Mouse (Mus musculus) neural tube, embryonic 15.5 days (tissue): ENCODE measurements around the gene Lama2. TPM values are rescaled to one million over a fixed set of nuclear protein-coding genes. Genes with fewer than 3 reads are reported as not detected.

Experiments
- ATAC-seq: fragments of 200-750 bp; cut with Nextera tagmentation; 2 replicates; pipeline ENCODE4 v1.8.0; 2017; ENCODE audit warnings: mild to moderate bottlenecking, moderate TSS enrichment, moderate library complexity; ENCODE audit not compliant: low FRiP score
- H3K27ac ChIP-seq: fragments of 300-500 bp; sonication (generic); replicated peaks from 2 replicates; pipeline ENCODE4 v1.5.1; 2015; ENCODE audit warnings: mild to moderate bottlenecking, inconsistent platforms
- H3K27me3 ChIP-seq: fragments of 300-500 bp; sonication (generic); replicated peaks from 2 replicates; pipeline ENCODE4 v1.6.1; 2015; ENCODE audit warnings: inconsistent platforms
- H3K36me3 ChIP-seq: fragments of 300-500 bp; sonication (generic); 2 replicates; pipeline ENCODE4 v1.6.1; 2015; ENCODE audit warnings: inconsistent platforms
- H3K4me1 ChIP-seq: fragments of 300-500 bp; sonication (generic); 2 replicates; pipeline ENCODE4 v1.6.1; 2015; ENCODE audit warnings: inconsistent platforms
- H3K4me2 ChIP-seq: fragments of 300-500 bp; sonication (generic); 2 replicates; pipeline ENCODE4 v1.6.1; 2015; ENCODE audit warnings: inconsistent platforms, mild to moderate bottlenecking, moderate library complexity
- H3K4me3 ChIP-seq: fragments of 300-500 bp; sonication (generic); replicated peaks from 2 replicates; pipeline ENCODE4 v1.5.1; 2015; ENCODE audit warnings: mild to moderate bottlenecking, inconsistent platforms
- H3K9ac ChIP-seq: fragments of 300-500 bp; sonication (generic); replicated peaks from 2 replicates; pipeline ENCODE4 v1.6.1; 2015; ENCODE audit warnings: mild to moderate bottlenecking, inconsistent platforms
- H3K9me3 ChIP-seq: fragments of 300-500 bp; sonication (generic); replicated peaks from 2 replicates; pipeline ENCODE4 v1.6.1; 2016; ENCODE audit warnings: inconsistent platforms
- WGBS: fragments of 180-500 bp; shearing (Covaris S2); methylation state at CpG from one replicate; pipeline ENCODE4 v1.1.7; 2015; ENCODE audit warnings: mixed read lengths; 5-methylcytosine and 5-hydroxymethylcytosine counted together
- polyA plus RNA-seq: library from polyadenylated mRNA; unstranded; fragments of >200 nt; fragmentation: Nextera tagmentation; extraction: Ambion mirVana; gene quantifications from 2 replicates; pipeline ENCODE4 v1.2.1, GENCODE M21; 2015

Gene Lama2
- polyA plus RNA-seq, 1 experiment from 2014 or later, result 4.5 TPM

- Histone ChIP-seq H3K9ac (no peak overlapping the region), H3K27me3 (no peaks in the 10 kb centered on the region), H3K9me3 (no peaks in the 10 kb centered on the region), H3K27ac (no peak overlapping the region), H3K4me1 (no peaks in the 10 kb centered on the region), H3K4me2 (no peak overlapping the region), H3K36me3 (no peaks in the 10 kb centered on the region), H3K4me3 (no peak overlapping the region)
- no peak for ATAC-seq
- 79% methylated on average over 2 of the region's 2 CpGs for WGBS
These were observed 86.3 kb downstream of the Lama2 start for GRCm38 (mm10) chr10:27533217-27533616.

DNA sequence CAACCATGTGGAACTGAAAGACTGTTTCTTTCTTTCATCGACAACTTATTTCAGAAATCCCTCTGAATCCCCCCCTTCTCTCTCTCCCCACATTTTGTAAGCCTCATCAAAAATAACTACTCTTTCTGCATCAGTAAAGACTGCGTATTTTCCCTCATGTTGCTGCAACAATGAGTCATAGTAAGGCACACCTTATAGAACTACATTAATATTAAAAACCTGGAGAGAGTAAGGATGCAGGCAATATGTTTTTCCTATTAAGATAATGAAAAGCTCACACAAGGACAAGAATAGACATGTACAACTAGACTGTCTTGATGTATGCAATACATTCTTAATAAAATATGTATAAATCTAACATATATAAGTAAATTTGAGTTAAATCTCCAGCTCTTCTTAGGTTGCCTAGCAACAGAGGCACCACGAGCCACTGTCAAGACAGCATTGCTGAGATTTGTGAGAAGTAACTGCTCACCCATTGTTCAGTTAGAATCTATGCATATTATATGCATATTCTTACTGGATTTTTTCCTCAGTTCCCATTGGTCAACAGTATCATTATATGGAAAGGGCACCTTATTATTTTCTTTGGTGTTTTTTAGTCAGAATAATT, 110.6 kb downstream of the Lama2 start:
- H3K4me3 ChIP-seq, result no peak overlapping the region
- no peak overlapping the region for H3K9ac ChIP-seq
- ATAC-seq, result peak; percentile 75; the same call in 1 of the 2 replicates
- H3K9me3 ChIP-seq, result no peaks in the 10 kb centered on the region
- H3K4me1 ChIP-seq, result no peaks in the 10 kb centered on the region
- H3K27me3 ChIP-seq, result no peaks in the 10 kb centered on the region
- no peaks in the 10 kb centered on the region for H3K36me3 ChIP-seq
- no peak overlapping the region for H3K27ac ChIP-seq
- no peak overlapping the region for H3K4me2 ChIP-seq
- 58% methylated on average over 3 of the region's 3 CpGs for WGBS

DNA sequence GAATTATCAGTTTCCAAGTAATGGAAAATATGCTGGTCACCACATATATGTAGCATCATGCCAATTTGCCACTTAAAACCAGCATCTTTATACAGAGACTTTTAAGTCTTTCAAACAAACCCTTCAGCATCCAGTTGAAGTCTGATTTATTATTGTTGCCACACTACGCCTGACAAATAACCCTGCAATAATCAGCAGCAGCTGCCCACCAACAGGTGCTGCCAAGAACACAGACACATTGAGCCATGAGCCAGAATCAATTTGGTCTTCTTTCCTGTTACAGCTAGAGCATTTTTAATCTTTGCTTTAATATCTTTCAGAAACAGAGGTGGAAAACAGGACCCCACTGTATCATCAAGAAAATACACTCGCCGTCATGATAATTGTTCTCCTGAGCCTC, 118.7 kb downstream of the Lama2 start:
- no peak overlapping the region for H3K27ac ChIP-seq
- H3K9me3 ChIP-seq, result no peaks in the 10 kb centered on the region
- no peak overlapping the region for H3K4me3 ChIP-seq
- no peaks in the 10 kb centered on the region for H3K27me3 ChIP-seq
- H3K4me2 ChIP-seq, result no peak overlapping the region
- no peaks in the 10 kb centered on the region for H3K36me3 ChIP-seq
- H3K4me1 ChIP-seq, result no peaks in the 10 kb centered on the region
- ATAC-seq, result no peak
- WGBS, result 38% methylated on average over 3 of the region's 3 CpGs
- H3K9ac ChIP-seq, result no peak overlapping the region

DNA sequence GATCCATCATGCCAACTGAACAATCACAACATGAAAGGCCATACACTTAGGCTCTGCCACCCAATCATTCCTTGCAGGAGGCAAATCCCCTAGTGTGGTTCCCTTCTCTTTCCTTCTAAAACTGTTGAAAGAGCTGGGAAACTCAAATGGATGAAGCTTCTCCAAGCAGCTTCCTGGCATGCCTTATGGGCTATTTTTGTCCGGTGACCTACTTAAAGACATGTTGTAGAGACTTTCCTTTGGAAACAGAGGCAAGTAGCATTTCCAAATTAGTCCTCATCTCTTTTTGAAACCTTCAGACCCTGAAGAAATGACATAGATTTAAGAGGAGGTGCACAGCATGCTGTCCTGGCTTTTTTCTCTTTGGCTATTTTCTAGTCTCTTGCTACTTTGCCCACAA, 131.1 kb downstream of the Lama2 start:
- Histone ChIP-seq H3K4me2 (no peak overlapping the region), H3K4me3 (no peak overlapping the region), H3K9me3 (no peaks in the 10 kb centered on the region), H3K9ac (no peak overlapping the region), H3K27me3 (no peaks in the 10 kb centered on the region), H3K36me3 (no peaks in the 10 kb centered on the region), H3K4me1 (no peaks in the 10 kb centered on the region), H3K27ac (no peak overlapping the region)
- 90% methylated on average over 1 of the region's 1 CpGs for WGBS
- ATAC-seq, result no peak

DNA sequence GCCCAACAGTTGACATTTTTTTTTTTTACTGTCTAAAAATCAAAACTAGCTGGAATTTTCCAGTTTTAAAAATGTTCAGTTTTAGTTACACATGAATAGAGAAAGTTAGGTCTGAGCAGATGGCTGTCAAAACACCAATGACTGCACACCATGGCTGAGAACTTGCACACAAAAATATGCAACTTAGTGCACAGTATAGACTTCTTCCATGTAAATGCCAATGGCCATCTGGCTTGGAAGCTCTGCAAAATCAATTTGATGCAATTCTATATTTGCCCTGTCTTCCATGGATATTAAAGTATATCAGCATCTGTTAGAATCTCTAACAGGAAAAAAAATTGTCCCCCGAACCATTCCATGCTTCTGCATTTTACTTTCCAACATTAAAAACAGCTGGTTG, 135.5 kb downstream of the Lama2 start:
- 91% methylated on average over 1 of the region's 1 CpGs for whole genome bisulfite sequencing
- no peak overlapping the region for H3K9ac ChIP-seq
- no peaks in the 10 kb centered on the region for H3K9me3 ChIP-seq
- H3K27me3 ChIP-seq, result no peaks in the 10 kb centered on the region
- ATAC-seq, result no peak
- no peaks in the 10 kb centered on the region for H3K4me1 ChIP-seq
- H3K4me3 ChIP-seq, result no peak overlapping the region
- no peaks in the 10 kb centered on the region for H3K36me3 ChIP-seq
- H3K27ac ChIP-seq, result no peak overlapping the region
- no peak overlapping the region for H3K4me2 ChIP-seq

DNA sequence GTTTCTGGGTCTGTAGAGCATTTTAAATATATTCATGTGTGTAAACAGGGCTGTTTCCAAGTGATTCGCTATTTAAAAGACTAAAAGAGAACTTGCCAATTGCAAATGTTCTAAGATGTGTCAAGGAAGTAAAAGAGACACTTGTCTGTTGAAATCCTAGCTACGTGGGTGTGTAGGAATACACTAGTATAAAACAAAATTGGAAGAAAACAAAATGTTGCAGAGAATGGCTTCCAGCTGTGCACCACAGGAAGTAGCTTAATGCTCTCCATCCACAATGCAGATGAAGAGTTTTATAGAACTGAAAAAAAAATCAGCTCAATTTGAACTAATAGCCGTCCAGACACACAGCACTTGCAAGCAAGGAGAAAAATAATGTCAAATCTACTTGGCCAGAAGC, 144.0 kb downstream of the Lama2 start:
- no peak for ATAC-seq
- no peak overlapping the region for H3K4me2 ChIP-seq
- no peaks in the 10 kb centered on the region for H3K27me3 ChIP-seq
- H3K9ac ChIP-seq, result no peak overlapping the region
- H3K27ac ChIP-seq, result no peak overlapping the region
- no peaks in the 10 kb centered on the region for H3K9me3 ChIP-seq
- no peaks in the 10 kb centered on the region for H3K4me1 ChIP-seq
- no peaks in the 10 kb centered on the region for H3K36me3 ChIP-seq
- WGBS, result 42% methylated on average over 3 of the region's 3 CpGs
- no peak overlapping the region for H3K4me3 ChIP-seq

DNA sequence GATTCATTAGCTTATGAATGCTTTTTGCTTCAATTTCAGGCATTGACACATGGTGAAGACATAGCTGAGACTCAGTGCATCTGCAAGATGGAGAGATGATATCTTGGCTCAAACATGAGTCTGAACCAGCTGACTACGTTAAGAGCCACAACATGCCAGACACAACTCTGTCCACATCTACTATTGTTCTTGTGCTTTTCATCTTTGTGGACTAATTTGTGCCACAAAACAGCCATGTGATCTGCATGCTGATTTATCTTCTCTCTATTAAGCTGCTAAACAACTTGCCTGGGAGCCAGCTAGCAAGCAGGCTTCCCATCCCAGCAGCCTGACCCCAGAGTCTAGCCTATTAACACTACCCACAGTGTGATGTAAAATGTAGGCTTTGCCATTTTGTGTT, 151.3 kb downstream of the Lama2 start:
- Histone ChIP-seq H3K4me3 (no peak overlapping the region), H3K27me3 (no peaks in the 10 kb centered on the region), H3K27ac (no peak overlapping the region), H3K4me2 (no peak overlapping the region), H3K36me3 (no peaks in the 10 kb centered on the region), H3K4me1 (no peaks in the 10 kb centered on the region), H3K9ac (no peak overlapping the region), H3K9me3 (no peaks in the 10 kb centered on the region)
- no peak for ATAC-seq
- WGBS, result 46% methylated on average over 1 of the region's 1 CpGs

GRCm38 (mm10) chr10:27413583-27414465, 205.7 kb downstream of the Lama2 start:
- WGBS, result 76% methylated on average over 5 of the region's 5 CpGs
- H3K27me3 ChIP-seq, result no peaks in the 10 kb centered on the region
- ATAC-seq, result no peak
- no peaks in the 10 kb centered on the region for H3K4me1 ChIP-seq
- no peak overlapping the region for H3K9ac ChIP-seq
- no peaks in the 10 kb centered on the region for H3K9me3 ChIP-seq
- H3K4me3 ChIP-seq, result no peak overlapping the region
- no peaks in the 10 kb centered on the region for H3K36me3 ChIP-seq
- no peak overlapping the region for H3K27ac ChIP-seq
- no peak overlapping the region for H3K4me2 ChIP-seq

- H3K9me3 ChIP-seq, result no peaks in the 10 kb centered on the region
- H3K4me3 ChIP-seq, result no peak overlapping the region
- no peak overlapping the region for H3K4me2 ChIP-seq
- no peak for ATAC-seq
- WGBS, result 78% methylated on average over 1 of the region's 1 CpGs
- no peaks in the 10 kb centered on the region for H3K36me3 ChIP-seq
- no peaks in the 10 kb centered on the region for H3K27me3 ChIP-seq
- no peaks in the 10 kb centered on the region for H3K4me1 ChIP-seq
- no peak overlapping the region for H3K27ac ChIP-seq
- no peak overlapping the region for H3K9ac ChIP-seq
These were observed 228.8 kb downstream of the Lama2 start for GRCm38 (mm10) chr10:27390753-27391152.

DNA sequence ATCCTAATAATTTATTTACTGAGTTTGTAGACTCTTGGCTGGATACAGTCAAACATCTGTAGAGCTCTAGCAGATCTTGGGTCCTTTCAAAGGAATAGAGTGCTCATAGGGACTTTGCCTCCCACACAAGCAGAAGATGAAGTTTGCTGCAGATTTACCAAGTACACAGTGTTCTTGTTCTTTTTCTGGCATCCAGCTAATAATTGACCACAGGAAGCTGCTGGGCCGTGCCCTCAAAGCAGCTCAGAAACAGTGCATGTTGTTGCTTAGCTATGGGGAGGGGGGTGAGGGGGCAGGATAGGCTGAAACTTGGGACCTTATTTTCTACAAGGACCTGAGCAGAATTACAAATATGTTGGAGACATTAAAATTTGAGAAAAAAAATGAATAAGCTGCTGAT, 232.0 kb downstream of the Lama2 start:
- Histone ChIP-seq H3K27me3 (no peaks in the 10 kb centered on the region), H3K4me2 (no peak overlapping the region), H3K27ac (no peak overlapping the region), H3K9ac (no peak overlapping the region), H3K4me3 (no peak overlapping the region), H3K36me3 (no peaks in the 10 kb centered on the region), H3K9me3 (no peaks in the 10 kb centered on the region), H3K4me1 (no peaks in the 10 kb centered on the region)
- WGBS, result 53% methylated on average over 1 of the region's 1 CpGs
- no peak for ATAC-seq

- Histone ChIP-seq H3K9me3 (no peaks in the 10 kb centered on the region), H3K4me1 (no peaks in the 10 kb centered on the region), H3K27ac (no peak overlapping the region), H3K27me3 (no peaks in the 10 kb centered on the region), H3K4me2 (no peak overlapping the region), H3K36me3 (no peaks in the 10 kb centered on the region), H3K4me3 (no peak overlapping the region), H3K9ac (no peak overlapping the region)
- WGBS, result 87% methylated on average over 4 of the region's 4 CpGs
- ATAC-seq, result no peak
These were observed 234.9 kb downstream of the Lama2 start for GRCm38 (mm10) chr10:27384636-27385035.

- whole genome bisulfite sequencing, result 64% methylated on average over 2 of the region's 2 CpGs
- no peak overlapping the region for H3K4me3 ChIP-seq
- no peaks in the 10 kb centered on the region for H3K27me3 ChIP-seq
- H3K4me1 ChIP-seq, result no peaks in the 10 kb centered on the region
- H3K9ac ChIP-seq, result no peak overlapping the region
- H3K9me3 ChIP-seq, result no peaks in the 10 kb centered on the region
- H3K4me2 ChIP-seq, result no peak overlapping the region
- H3K36me3 ChIP-seq, result no peaks in the 10 kb centered on the region
- ATAC-seq, result no peak
- H3K27ac ChIP-seq, result no peak overlapping the region
These were observed 236.5 kb downstream of the Lama2 start for GRCm38 (mm10) chr10:27382887-27383609.
